Mouse (Mus musculus): ENCODE data around the gene Six3. TPM values are rescaled to one million over a fixed set of nuclear protein-coding genes. Genes with fewer than 3 reads are reported as not detected.

Six3 gene
- polyA plus RNA-seq, 1 experiment from 2014 or later, result 0.13 TPM

- no peak for ATAC-seq (ENCODE audit: insufficient read depth, low FRiP score, low TSS enrichment)
- WGBS, result 89% methylated on average over 1 of the region's 1 CpGs
- peaks cover 7% of the 10 kb centered on the region; the same call in 1 of the 2 replicates for H3K27me3 ChIP-seq (ENCODE audit: control insufficient read depth, insufficient read depth, low read length)
Observed at GRCm38 (mm10) chr17:85660016-85660415, 46.6 kb downstream of the Six3 start.

GRCm38 (mm10) chr17:85661521-85661920, 48.1 kb downstream of the Six3 start:
- Histone ChIP-seq H3K4me2 (ENCODE audit: low read depth) (no peak overlapping the region), H3K9ac (ENCODE audit: low read length) (no peak overlapping the region), H3K27ac (ENCODE audit: low read depth, low read length) (no peak overlapping the region), H3K4me1 (ENCODE audit: control insufficient read depth, insufficient read depth, low read length) (no peaks in the 10 kb centered on the region), H3K9me3 (ENCODE audit: control insufficient read depth, low read length) (no peaks in the 10 kb centered on the region), H3K27me3 (ENCODE audit: control insufficient read depth, insufficient read depth, low read length) (peaks cover 10% of the 10 kb centered on the region), H3K4me3 (ENCODE audit: low read depth, low read length) (no peak overlapping the region), H3K36me3 (ENCODE audit: control insufficient read depth, insufficient read depth, low read length) (no peaks in the 10 kb centered on the region)
- 78% methylated on average over 5 of the region's 5 CpGs for WGBS
- no peak for ATAC-seq (ENCODE audit: insufficient read depth, low FRiP score, low TSS enrichment)
- DNase-seq (ENCODE audit: low spot score), result no peak

More at GRCm38 (mm10) chr17:85660016-85660415, 46.6 kb downstream of the Six3 start:
- no peak for DNase-seq (ENCODE audit: low spot score)
- Histone ChIP-seq H3K9ac (ENCODE audit: low read length) (no peak overlapping the region), H3K36me3 (ENCODE audit: control insufficient read depth, insufficient read depth, low read length) (no peaks in the 10 kb centered on the region), H3K27ac (ENCODE audit: low read depth, low read length) (no peak overlapping the region), H3K4me1 (ENCODE audit: control insufficient read depth, insufficient read depth, low read length) (no peaks in the 10 kb centered on the region), H3K4me2 (ENCODE audit: low read depth) (no peak overlapping the region), H3K9me3 (ENCODE audit: control insufficient read depth, low read length) (no peaks in the 10 kb centered on the region), H3K4me3 (ENCODE audit: low read depth, low read length) (no peak overlapping the region)

- Histone ChIP-seq H3K27me3 (ENCODE audit: control insufficient read depth, insufficient read depth, low read length) (peaks cover 11% of the 10 kb centered on the region), H3K36me3 (ENCODE audit: control insufficient read depth, insufficient read depth, low read length) (no peaks in the 10 kb centered on the region), H3K9ac (ENCODE audit: low read length) (no peak overlapping the region), H3K4me3 (ENCODE audit: low read depth, low read length) (no peak overlapping the region), H3K27ac (ENCODE audit: low read depth, low read length) (no peak overlapping the region), H3K4me2 (ENCODE audit: low read depth) (no peak overlapping the region; the same call in 1 of the 2 replicates), H3K9me3 (ENCODE audit: control insufficient read depth, low read length) (no peaks in the 10 kb centered on the region), H3K4me1 (ENCODE audit: control insufficient read depth, insufficient read depth, low read length) (no peaks in the 10 kb centered on the region)
- 34% methylated on average over 2 of the region's 2 CpGs for WGBS
- DNase-seq (ENCODE audit: low spot score), result no peak
- no peak for ATAC-seq (ENCODE audit: insufficient read depth, low FRiP score, low TSS enrichment)
Observed at GRCm38 (mm10) chr17:85664202-85664601, 50.8 kb downstream of the Six3 start.

GRCm38 (mm10) chr17:85664618-85665320, 51.4 kb downstream of the Six3 start:
- WGBS, result under 1% methylated on average over 20 of the region's 20 CpGs
- Histone ChIP-seq H3K4me1 (ENCODE audit: control insufficient read depth, insufficient read depth, low read length) (no peaks in the 10 kb centered on the region), H3K9ac (ENCODE audit: low read length) (no peak overlapping the region), H3K9me3 (ENCODE audit: control insufficient read depth, low read length) (no peaks in the 10 kb centered on the region), H3K4me2 (ENCODE audit: low read depth) (peak overlapping the region; percentile 37), H3K27ac (ENCODE audit: low read depth, low read length) (no peak overlapping the region), H3K27me3 (ENCODE audit: control insufficient read depth, insufficient read depth, low read length) (peaks cover 11% of the 10 kb centered on the region), H3K4me3 (ENCODE audit: low read depth, low read length) (no peak overlapping the region; the same call in 1 of the 2 replicates), H3K36me3 (ENCODE audit: control insufficient read depth, insufficient read depth, low read length) (no peaks in the 10 kb centered on the region)
- DNase-seq (ENCODE audit: low spot score) (peak; percentile 82), ATAC-seq (ENCODE audit: insufficient read depth, low FRiP score, low TSS enrichment) (peak; percentile 48; the same call in 1 of the 2 replicates)

Other genes with a start within 250 kb of the Six3 start
- gene Six2, start 74.7 kb downstream of the Six3 start, polyA plus RNA-seq (2014; fragmentation: Nextera tagmentation; extraction: Ambion mirVana), result 1.5 and 2.1 TPM in 2 replicates